Mouse (Mus musculus): ENCODE data around the gene 4930452B06Rik. TPM values are rescaled to one million over a fixed set of nuclear protein-coding genes. Genes with fewer than 3 reads are reported as not detected.

The 4930452B06Rik gene
- total RNA-seq, 2 experiments from 2014 or later = 11.0 to 11.1 TPM

DNA sequence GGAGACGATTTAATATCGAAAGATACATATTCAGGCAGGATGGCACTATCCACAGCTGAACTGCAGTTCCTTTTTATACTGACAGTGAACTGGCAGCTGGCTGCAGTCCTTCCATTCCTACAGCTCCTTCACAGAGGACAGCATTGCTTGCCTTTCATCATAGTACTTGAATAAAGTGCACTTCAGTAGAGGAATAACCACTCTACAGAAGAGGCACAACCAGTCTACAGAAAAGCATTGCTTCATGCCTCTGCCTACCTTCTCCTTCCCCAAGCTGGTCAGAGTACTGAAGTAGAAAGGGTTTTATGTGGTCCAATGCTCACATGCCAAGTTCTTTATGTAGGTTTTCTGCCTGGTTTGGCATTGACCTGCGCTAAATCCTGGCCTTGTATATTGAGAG, 130.0 kb downstream of the 4930452B06Rik start:
- DNase-seq (ENCODE audit: low spot score in 2 of 2) = no peak

GRCm38 (mm10) chr14:8525232-8525631, 140.8 kb downstream of the 4930452B06Rik start:
- DNase-seq (ENCODE audit: low spot score in 2 of 2) = no peak

GRCm38 (mm10) chr14:8517681-8518080, 148.4 kb downstream of the 4930452B06Rik start:
- no peak for DNase-seq (ENCODE audit: low spot score in 2 of 2)

GRCm38 (mm10) chr14:8514071-8514470, 152.0 kb downstream of the 4930452B06Rik start:
- DNase-seq (ENCODE audit: low spot score in 2 of 2) = no peak

DNA sequence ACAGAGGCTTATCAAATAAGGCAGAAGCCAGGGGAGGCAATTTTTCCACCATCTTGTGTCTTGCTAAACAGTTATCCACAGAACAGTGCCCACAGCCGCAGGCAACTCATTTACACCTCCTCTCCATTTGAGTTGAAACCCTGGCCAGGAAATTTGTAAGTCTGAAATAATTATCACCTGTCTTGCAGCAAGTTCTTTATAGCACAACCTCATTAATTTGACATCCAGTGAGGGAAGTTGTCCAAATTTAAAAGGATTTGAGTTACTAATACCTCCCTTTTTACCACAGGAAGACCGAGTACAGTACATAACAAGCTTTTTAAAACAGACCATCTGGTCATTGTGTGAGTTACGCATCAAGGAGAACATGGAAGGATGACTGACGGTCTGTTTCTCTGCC, 154.8 kb downstream of the 4930452B06Rik start:
- no peak for DNase-seq (ENCODE audit: low spot score in 2 of 2)

DNA sequence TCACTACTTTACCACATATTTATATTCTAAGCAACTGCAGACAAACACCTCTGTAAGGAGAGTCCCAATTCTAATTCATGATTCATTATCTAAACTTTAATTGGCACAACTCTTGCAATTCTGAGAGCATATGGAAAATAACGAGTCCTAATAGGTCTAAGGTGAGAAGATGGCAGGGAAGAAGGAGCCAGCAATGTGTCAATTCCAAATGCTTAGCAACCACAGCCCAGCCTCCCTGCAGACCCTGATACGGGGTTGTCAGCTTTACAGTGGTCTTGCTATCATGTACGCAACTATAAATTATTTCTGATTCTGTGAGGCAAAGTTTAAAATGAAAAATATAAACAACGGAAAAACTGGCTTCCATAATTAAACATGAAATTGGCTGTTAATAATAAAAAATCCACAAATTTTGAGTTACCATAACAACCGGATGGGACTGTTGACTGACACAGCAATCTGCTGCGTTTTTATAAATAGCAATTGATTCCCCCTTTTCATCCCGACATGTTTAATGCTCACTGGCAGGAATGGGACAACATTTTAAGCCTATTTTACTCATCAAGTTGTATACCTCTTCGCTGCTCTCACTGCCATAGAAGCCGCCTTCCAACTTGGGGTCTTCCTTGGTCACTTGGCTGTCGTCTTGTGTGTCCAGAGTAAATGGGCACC, 155.6 kb downstream of the 4930452B06Rik start:
- DNase-seq (ENCODE audit: low spot score in 2 of 2) = no peak

DNA sequence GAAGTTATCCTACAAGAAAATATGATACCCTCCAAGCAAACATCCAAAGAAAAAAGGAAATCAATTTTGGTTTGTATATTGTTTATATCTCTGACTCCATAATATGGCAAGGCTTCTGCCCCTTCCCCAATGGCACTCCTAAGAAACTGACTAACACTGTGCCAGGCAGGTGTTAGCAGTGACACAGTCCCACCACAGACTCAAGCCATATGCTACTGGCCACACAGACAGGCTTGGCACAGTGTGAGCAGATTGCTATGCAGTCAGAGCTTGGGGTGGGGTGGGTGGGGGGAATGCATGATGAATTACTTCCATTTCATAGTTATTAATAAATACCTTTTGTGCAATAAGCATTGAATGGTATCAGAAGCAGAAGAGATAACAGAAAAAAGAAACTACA, 157.4 kb downstream of the 4930452B06Rik start:
- DNase-seq (ENCODE audit: low spot score in 2 of 2) = no peak

- no peak for DNase-seq (ENCODE audit: low spot score in 2 of 2)
Measured at GRCm38 (mm10) chr14:8504206-8504605, 161.8 kb downstream of the 4930452B06Rik start.

- no peak for DNase-seq (ENCODE audit: low spot score in 2 of 2)
Measured at GRCm38 (mm10) chr14:8503345-8503744, 162.7 kb downstream of the 4930452B06Rik start.

DNA sequence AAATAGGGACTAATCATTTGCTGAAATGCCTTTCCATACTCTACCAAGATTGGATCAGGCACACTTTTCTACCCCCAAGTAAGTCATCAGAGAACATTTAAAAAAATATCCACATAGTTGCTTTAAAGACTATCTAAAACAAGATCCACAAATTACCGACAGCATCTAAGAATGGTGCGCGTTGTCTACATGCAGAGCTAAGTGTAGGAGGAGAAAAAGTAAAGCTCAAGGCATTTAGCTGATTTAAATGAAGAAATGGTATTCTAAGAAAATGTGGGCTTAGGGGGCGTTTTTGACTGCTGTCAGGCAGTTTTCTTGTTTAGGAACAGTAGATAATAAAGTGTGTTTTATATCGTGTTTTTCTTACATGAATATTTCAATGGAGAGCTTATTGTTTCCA, 163.5 kb downstream of the 4930452B06Rik start:
- DNase-seq (ENCODE audit: low spot score in 2 of 2) = no peak

DNA sequence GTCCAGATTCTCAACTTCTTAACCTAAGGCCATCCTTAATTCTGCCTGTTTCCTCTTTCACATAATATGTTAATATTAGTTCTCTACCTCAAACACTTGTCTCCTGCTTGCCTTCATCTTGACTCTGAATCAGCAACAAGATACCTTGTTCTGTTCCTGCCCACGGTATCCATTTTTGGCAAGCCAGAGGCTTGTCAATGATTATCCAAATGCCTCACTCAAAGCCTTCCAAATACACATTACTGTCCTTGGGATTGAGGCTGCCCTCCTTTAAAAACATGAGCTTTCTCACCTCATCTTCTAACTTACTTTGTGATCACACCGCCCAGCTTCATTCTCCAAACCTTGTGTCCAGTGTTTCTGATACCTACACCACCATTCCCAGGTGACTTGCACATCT, 170.3 kb downstream of the 4930452B06Rik start:
- no peak for DNase-seq (ENCODE audit: low spot score in 2 of 2)

GRCm38 (mm10) chr14:8494952-8495351, 171.1 kb downstream of the 4930452B06Rik start:
- no peak for DNase-seq (ENCODE audit: low spot score in 2 of 2)

DNA sequence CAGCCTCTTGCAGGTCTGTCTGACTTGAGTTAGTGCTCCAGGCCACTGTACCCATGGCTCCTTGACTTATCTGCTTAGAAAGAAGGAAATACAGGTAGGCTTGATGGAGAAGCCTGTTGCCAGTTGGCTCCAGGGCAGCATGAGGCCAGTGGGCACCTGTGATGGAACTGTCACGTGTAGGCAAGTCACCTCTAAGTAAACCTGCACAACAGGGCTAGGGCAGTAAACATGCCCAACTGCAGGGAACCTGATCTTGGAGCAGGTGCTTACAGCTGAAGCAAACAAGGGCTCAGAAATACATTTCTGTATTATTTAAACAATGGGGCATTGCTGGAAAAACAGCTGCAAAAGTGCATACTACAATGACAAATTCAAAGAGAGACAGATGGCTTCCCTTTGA, 171.8 kb downstream of the 4930452B06Rik start:
- no peak for DNase-seq (ENCODE audit: low spot score in 2 of 2)

DNA sequence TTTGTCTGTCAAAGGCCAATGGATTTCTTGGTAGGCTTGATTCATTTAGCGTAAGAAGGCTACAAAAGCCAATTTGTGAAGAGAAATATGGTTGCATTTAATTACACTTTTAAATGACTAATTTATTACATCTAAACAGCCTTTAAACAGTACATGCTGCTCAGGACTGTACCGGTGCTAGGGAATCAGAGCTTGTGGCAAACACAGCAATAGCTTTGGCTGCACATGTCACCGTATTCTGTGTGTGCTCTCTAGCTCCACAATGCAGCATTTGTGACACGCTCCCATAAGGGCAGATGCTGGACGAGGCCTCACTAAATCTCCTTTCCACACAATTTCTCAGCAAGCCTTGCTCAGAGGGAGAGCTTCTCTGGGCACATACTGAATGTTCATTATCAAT, 187.9 kb downstream of the 4930452B06Rik start:
- DNase-seq (ENCODE audit: low spot score in 2 of 2) = no peak

GRCm38 (mm10) chr14:8477348-8477747, 188.7 kb downstream of the 4930452B06Rik start:
- DNase-seq (ENCODE audit: low spot score in 2 of 2) = no peak

- DNase-seq (ENCODE audit: low spot score in 2 of 2) = peak; percentile 48 to 59
Measured at GRCm38 (mm10) chr14:8476606-8477005, 189.4 kb downstream of the 4930452B06Rik start.

GRCm38 (mm10) chr14:8475851-8476250, 190.2 kb downstream of the 4930452B06Rik start:
- DNase-seq (ENCODE audit: low spot score in 2 of 2) = no peak

DNA sequence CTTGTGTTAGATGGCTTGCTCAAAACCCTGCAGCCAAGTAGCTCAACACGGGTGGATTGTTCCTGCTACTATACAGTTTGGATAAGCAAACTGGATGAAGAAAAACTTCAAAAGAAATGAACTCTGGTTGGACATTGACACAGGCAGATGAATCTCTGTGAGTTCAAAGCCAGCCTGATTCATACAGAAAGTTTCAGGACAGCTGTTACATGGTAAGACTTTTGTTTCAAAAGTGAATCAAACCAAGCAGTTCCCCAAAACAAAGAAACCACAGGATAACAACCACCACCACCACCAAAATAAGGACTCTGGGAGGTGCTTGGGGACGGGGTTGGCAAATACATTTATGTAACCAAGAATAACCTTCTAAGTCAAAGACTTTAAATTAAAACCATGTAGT, 193.2 kb downstream of the 4930452B06Rik start:
- DNase-seq (ENCODE audit: low spot score in 2 of 2) = no peak

GRCm38 (mm10) chr14:8464401-8465154, 201.5 kb downstream of the 4930452B06Rik start:
- peak in 1 of 2 experiments; percentile 23 for DNase-seq (ENCODE audit: low spot score in 2 of 2)

GRCm38 (mm10) chr14:8462973-8463372, 203.1 kb downstream of the 4930452B06Rik start:
- no peak for DNase-seq (ENCODE audit: low spot score in 2 of 2)

DNA sequence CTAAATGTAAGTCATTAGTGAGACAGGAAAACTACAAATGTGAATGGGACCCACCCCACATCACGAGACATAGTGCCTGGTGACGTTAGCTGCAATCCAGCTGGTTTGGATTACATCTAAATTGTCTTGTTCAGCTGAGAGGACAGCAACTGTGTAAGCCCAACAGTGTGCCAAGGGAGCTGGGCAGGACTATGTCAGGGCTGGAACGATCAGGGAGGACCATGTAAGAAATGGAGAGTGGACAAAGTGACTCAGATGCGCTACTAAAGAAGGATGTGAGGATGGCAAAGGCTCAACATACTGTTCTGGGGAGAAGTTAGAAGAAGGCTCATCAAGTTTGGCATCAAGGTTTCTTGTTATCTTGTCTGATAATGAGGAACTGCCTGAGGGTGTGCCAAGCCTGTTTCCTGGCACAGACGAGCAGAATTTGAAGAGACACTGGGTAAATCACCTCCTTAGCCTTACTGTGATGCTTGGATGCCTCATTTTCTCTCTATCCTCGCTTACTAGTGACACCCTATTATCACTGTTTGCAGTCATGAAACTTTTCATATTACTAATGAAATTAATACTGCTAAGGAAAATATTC, 203.6 kb downstream of the 4930452B06Rik start:
- DNase-seq (ENCODE audit: low spot score in 2 of 2) = no peak
